Mouse (Mus musculus) CD4-positive, CD25-positive, alpha-beta regulatory T cell, adult 2 months (primary cell): Measurements from ENCODE around the gene Selenof.

Experiments used
- DNase-seq: peaks from one replicate; pipeline ENCODE4 v3.0.0-alpha.2; 2012; ENCODE audit warnings: low read depth, low spot score

Gene Selenof

GRCm38 (mm10) chr3:144597790-144598467, 27.8 kb downstream of the Selenof start:
- no peak for DNase-seq

GRCm38 (mm10) chr3:144602413-144602812, 32.3 kb downstream of the Selenof start:
- DNase-seq = no peak

- DNase-seq = no peak
These were observed 32.7 kb downstream of the Selenof start for GRCm38 (mm10) chr3:144602819-144603218.

- DNase-seq = no peak
These were observed 33.5 kb downstream of the Selenof start for GRCm38 (mm10) chr3:144603558-144603957.

GRCm38 (mm10) chr3:144604205-144604604, 34.1 kb downstream of the Selenof start:
- DNase-seq = no peak

GRCm38 (mm10) chr3:144605811-144606210, 35.7 kb downstream of the Selenof start:
- peak; percentile 56 for DNase-seq

- peak; percentile 25 for DNase-seq
These were observed 36.3 kb downstream of the Selenof start for GRCm38 (mm10) chr3:144606449-144606848.

GRCm38 (mm10) chr3:144608090-144608489, 38.0 kb downstream of the Selenof start:
- no peak for DNase-seq

- DNase-seq = no peak
These were observed 40.7 kb downstream of the Selenof start for GRCm38 (mm10) chr3:144610759-144611158.

GRCm38 (mm10) chr3:144611626-144612271, 41.6 kb downstream of the Selenof start:
- no peak for DNase-seq

- no peak for DNase-seq
These were observed 42.3 kb downstream of the Selenof start for GRCm38 (mm10) chr3:144612382-144612781.

GRCm38 (mm10) chr3:144614277-144614676, 44.2 kb downstream of the Selenof start:
- no peak for DNase-seq

GRCm38 (mm10) chr3:144614698-144615097, 44.6 kb downstream of the Selenof start:
- no peak for DNase-seq

GRCm38 (mm10) chr3:144615459-144615858, 45.4 kb downstream of the Selenof start:
- DNase-seq = no peak

- peak; percentile 80 for DNase-seq
These were observed 46.7 kb downstream of the Selenof start for GRCm38 (mm10) chr3:144616654-144617425.

GRCm38 (mm10) chr3:144617633-144618180, 47.6 kb downstream of the Selenof start:
- no peak for DNase-seq

GRCm38 (mm10) chr3:144622930-144623612, 53.0 kb downstream of the Selenof start:
- no peak for DNase-seq

GRCm38 (mm10) chr3:144625691-144626090, 55.6 kb downstream of the Selenof start:
- no peak for DNase-seq

GRCm38 (mm10) chr3:144628005-144628914, 58.2 kb downstream of the Selenof start:
- DNase-seq = peak; percentile 31

- no peak for DNase-seq
These were observed 58.8 kb downstream of the Selenof start for GRCm38 (mm10) chr3:144628915-144629230.

- DNase-seq = no peak
These were observed 65.1 kb downstream of the Selenof start for GRCm38 (mm10) chr3:144635236-144635635.
